Mouse (Mus musculus): Measurements from ENCODE around the gene Slco1a4. TPM values are rescaled to one million over a fixed set of nuclear protein-coding genes. Genes with fewer than 3 reads are reported as not detected.

The Slco1a4 gene
- total RNA-seq, 2 experiments from 2014 or later, result 35.7 to 38.5 TPM

GRCm38 (mm10) chr6:141773710-141774109 is 82.3 kb downstream of the Slco1a4 start, which contains the start of gene Gm5724:
TSS of gene Gm5724 (minus strand) at chr6:141773810.
- no peak for TF ChIP-seq CTCF (conservative IDR thresholded peaks at IDR 0.05)
- Histone ChIP-seq H3K4me3 (no peak within 1 kb of the TSS), H3K27ac (no peak within 1 kb of the TSS)
- no peak for DNase-seq (ENCODE audit: low spot score in 2 of 2)

Other genes starting within 250 kb of the Slco1a4 start
- gene Slco1b2, start 226.7 kb downstream of the Slco1a4 start, total RNA-seq (2021), result under 1 TPM in 1 of 2 experiments, not detected in 1; 0.12 TPM
- gene Gm5724, start 82.4 kb downstream of the Slco1a4 start, total RNA-seq (2021), result not detected
- gene Slco1a1, start 90.8 kb upstream of the Slco1a4 start, total RNA-seq (2021), result not detected
- not detected for gene Gm6614, start 155.2 kb upstream of the Slco1a4 start, total RNA-seq (2021)

All from layer of hippocampus, adult 2 months (tissue).